In genomic region chr10:28322995-28323394, GRCm38 (mm10) we compare ENCODE assay signal across 29 mouse cellular contexts.
DNase-seq lines count a peak whose midpoint lies in the region; ATAC-seq lines count a peak whose summit lies in the region.
"Had no signal": no experiment of that assay in that cellular context is flagged by ENCODE, and none has a peak within 500 bp of the region (broad histone marks: within the 10 kb centered on the region; RNA-seq: fewer than 3 reads in every experiment).

No protein-coding gene starts in this region.

- no peak overlapping the region for H3K4me3 ChIP-seq in macrophage (ENCODE audit: inconsistent target)
- no peak overlapping the region for H3K4me3 ChIP-seq in hindbrain, embryonic 10.5 days
- H3K4me3 ChIP-seq: embryonic facial prominence, embryonic 12.5 days; embryonic facial prominence, embryonic 15.5 days; gastrocnemius, adult 2 months; heart, adult 2 months; heart, embryonic 10.5 days; heart, embryonic 13.5 days; hindbrain, embryonic 13.5 days; intestine, embryonic 15.5 days had no signal

- 3% methylated on average over 2 of the region's 2 CpGs for WGBS in macrophage (ENCODE audit: missing documents)
- WGBS in hindbrain, embryonic 10.5 days, result 92% methylated on average over 2 of the region's 2 CpGs

- intact Hi-C loops in gastrocnemius, postnatal 14 days (cut with DNase I; ENCODE audit: low total_unique reads), result no loop called here

- H3K79me2 ChIP-seq in macrophage (ENCODE audit: inconsistent target), result no peaks in the 10 kb centered on the region

- no peaks in the 10 kb centered on the region for H3K27me3 ChIP-seq in hindbrain, embryonic 10.5 days (ENCODE audit: insufficient read depth, poor library complexity, severe bottlenecking)
- H3K27me3 ChIP-seq: embryonic facial prominence, embryonic 12.5 days; embryonic facial prominence, embryonic 15.5 days; heart, embryonic 13.5 days; hindbrain, embryonic 13.5 days; intestine, embryonic 15.5 days had no signal

- no peaks in the 10 kb centered on the region for H3K36me3 ChIP-seq in macrophage (ENCODE audit: inconsistent target)
- no peaks in the 10 kb centered on the region for H3K36me3 ChIP-seq in hindbrain, embryonic 10.5 days
- H3K36me3 ChIP-seq: embryonic facial prominence, embryonic 12.5 days; embryonic facial prominence, embryonic 15.5 days; heart, embryonic 10.5 days; heart, embryonic 13.5 days; hindbrain, embryonic 13.5 days; intestine, embryonic 15.5 days had no signal

- no peaks in the 10 kb centered on the region for H3K9me3 ChIP-seq in hindbrain, embryonic 10.5 days
- H3K9me3 ChIP-seq: embryonic facial prominence, embryonic 12.5 days; embryonic facial prominence, embryonic 15.5 days; heart, embryonic 10.5 days; heart, embryonic 13.5 days; hindbrain, embryonic 13.5 days; intestine, embryonic 15.5 days had no signal

- DNase-seq in 416B (ENCODE audit: low read depth), result peak; percentile 2
- no peak for DNase-seq in gastrocnemius, postnatal 14 days
- no peak for DNase-seq in hindbrain, embryonic 10.5 days (ENCODE audit: low spot score)
- no peak for DNase-seq in frontal cortex, postnatal 36 days (ENCODE audit: low spot score in 2 of 2)
- DNase-seq: adrenal gland, adult 8-10 months; adrenal gland, postnatal 25 days; cerebellum, adult 11-12 months; cerebellum, adult 8-10 months; cerebellum, postnatal 10 days; cerebellum, postnatal 36 days; forebrain, postnatal 0 days; gastrocnemius, adult 2 months; gastrocnemius, postnatal 25 days; heart, adult 2 months; heart, postnatal 14 days; heart, postnatal 4 days; kidney, adult 11 months had no signal

- ATAC-seq in common myeloid progenitor, adult 5-6 weeks (replicated peaks; ENCODE audit: low read depth, poor library complexity, severe bottlenecking), result peak; percentile 84
- ATAC-seq: activated CD4-positive, CD25-positive, alpha-beta regulatory T cell, adult 4 months; CD4-positive, CD25-positive, alpha-beta regulatory T cell, adult 4 months; forebrain, embryonic 14.5 days; forebrain, postnatal 0 days; hindbrain, embryonic 16.5 days; intestine, embryonic 15.5 days had no signal

- peak overlapping the region; percentile 44 for H3K27ac ChIP-seq in macrophage
- H3K27ac ChIP-seq in hindbrain, embryonic 10.5 days, result no peak overlapping the region
- H3K27ac ChIP-seq: embryonic facial prominence, embryonic 12.5 days; embryonic facial prominence, embryonic 15.5 days; gastrocnemius, adult 2 months; heart, adult 2 months; heart, embryonic 10.5 days; heart, embryonic 13.5 days; hindbrain, embryonic 13.5 days; intestine, embryonic 15.5 days had no signal

- no peaks in the 10 kb centered on the region for H3K4me1 ChIP-seq in hindbrain, embryonic 10.5 days (replicated peaks)
- H3K4me1 ChIP-seq: embryonic facial prominence, embryonic 12.5 days; embryonic facial prominence, embryonic 15.5 days; heart, embryonic 10.5 days; heart, embryonic 13.5 days; hindbrain, embryonic 13.5 days; intestine, embryonic 15.5 days had no signal
